Mouse (Mus musculus) liver, embryonic 15.5 days (tissue): ENCODE measurements around the gene Wdr4. TPM values are rescaled to one million over a fixed set of nuclear protein-coding genes. Genes with fewer than 3 reads are reported as not detected.
"Not testable (repeated sequence)": the region's sequence is repeated elsewhere in the genome, so short reads cannot be mapped to it uniquely, and the experiment has no call there.

Experiments
- ATAC-seq: fragments of 200-750 bp; cut with Nextera tagmentation; 2 replicates; pipeline ENCODE4 v1.8.0; 2017; ENCODE audit warnings: moderate number of reproducible peaks, mild to moderate bottlenecking, moderate library complexity; ENCODE audit not compliant: insufficient read depth
- H3K27ac ChIP-seq: fragments of 300-500 bp; sonication (generic); replicated peaks from 2 replicates; pipeline ENCODE4 v1.5.1; 2015; ENCODE audit warnings: mild to moderate bottlenecking, inconsistent platforms
- H3K27me3 ChIP-seq: fragments of 300-500 bp; sonication (generic); 2 replicates; pipeline ENCODE4 v1.6.1; 2015; ENCODE audit warnings: mild to moderate bottlenecking, inconsistent platforms
- H3K36me3 ChIP-seq: fragments of 300-500 bp; sonication (generic); replicated peaks from 2 replicates; pipeline ENCODE4 v1.6.1; 2015; ENCODE audit warnings: moderate library complexity, mild to moderate bottlenecking, inconsistent platforms
- H3K4me1 ChIP-seq: fragments of 300-500 bp; sonication (generic); replicated peaks from 2 replicates; pipeline ENCODE4 v1.6.1; 2015; ENCODE audit warnings: inconsistent platforms
- H3K4me2 ChIP-seq: fragments of 300-500 bp; sonication (generic); 2 replicates; pipeline ENCODE4 v1.6.1; 2015; ENCODE audit warnings: moderate library complexity, mild to moderate bottlenecking, inconsistent platforms
- H3K4me3 ChIP-seq: fragments of 300-500 bp; sonication (generic); replicated peaks from 2 replicates; pipeline ENCODE4 v1.5.1; 2015; ENCODE audit warnings: mild to moderate bottlenecking, inconsistent platforms
- H3K9ac ChIP-seq: fragments of 300-500 bp; sonication (generic); 2 replicates; pipeline ENCODE4 v1.6.1; 2015; ENCODE audit warnings: moderate library complexity, mild to moderate bottlenecking, inconsistent platforms
- H3K9me3 ChIP-seq: fragments of 300-500 bp; sonication (generic); replicated peaks from 2 replicates; pipeline ENCODE4 v1.6.1; 2016; ENCODE audit warnings: inconsistent platforms
- WGBS: fragments of 180-500 bp; shearing (Covaris S2); methylation state at CpG from one replicate; pipeline ENCODE4 v1.1.7; 2015; ENCODE audit warnings: mixed read lengths; ENCODE audit not compliant: insufficient replicate concordance; 5-methylcytosine and 5-hydroxymethylcytosine counted together
- polyA plus RNA-seq: library from polyadenylated mRNA; unstranded; fragments of >200 nt; fragmentation: Nextera tagmentation; extraction: Ambion mirVana; gene quantifications from 2 replicates; pipeline ENCODE4 v1.2.1, GENCODE M21; 2015

The Wdr4 gene
- polyA plus RNA-seq, 1 experiment from 2014 or later: 21.4 TPM

DNA sequence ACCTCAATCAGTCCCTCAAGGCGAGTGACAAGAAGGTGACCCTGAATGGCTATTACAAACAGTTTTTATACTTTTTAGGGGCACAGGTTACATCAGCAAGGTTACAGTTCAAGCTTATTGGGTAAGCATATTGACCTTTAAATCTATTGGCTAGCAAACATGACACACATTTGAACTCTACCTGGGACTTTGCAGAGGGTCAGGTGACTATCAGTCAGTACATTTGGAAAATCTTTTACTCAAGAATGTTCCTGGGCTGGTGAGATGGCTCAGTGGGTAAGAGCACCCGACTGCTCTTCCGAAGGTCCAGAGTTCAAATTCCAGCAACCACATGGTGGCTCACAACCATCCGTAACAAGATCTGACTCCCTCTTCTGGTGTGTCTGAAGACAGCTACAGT, 12.6 kb upstream of the Wdr4 start:
- peaks cover 44% of the 10 kb centered on the region for H3K36me3 ChIP-seq
- not testable (repeated sequence) for H3K27me3 ChIP-seq, H3K27ac ChIP-seq, H3K9ac ChIP-seq, H3K4me2 ChIP-seq, H3K4me1 ChIP-seq, H3K9me3 ChIP-seq, H3K4me3 ChIP-seq, ATAC-seq
- WGBS: 79% methylated on average over 4 of the region's 4 CpGs

DNA sequence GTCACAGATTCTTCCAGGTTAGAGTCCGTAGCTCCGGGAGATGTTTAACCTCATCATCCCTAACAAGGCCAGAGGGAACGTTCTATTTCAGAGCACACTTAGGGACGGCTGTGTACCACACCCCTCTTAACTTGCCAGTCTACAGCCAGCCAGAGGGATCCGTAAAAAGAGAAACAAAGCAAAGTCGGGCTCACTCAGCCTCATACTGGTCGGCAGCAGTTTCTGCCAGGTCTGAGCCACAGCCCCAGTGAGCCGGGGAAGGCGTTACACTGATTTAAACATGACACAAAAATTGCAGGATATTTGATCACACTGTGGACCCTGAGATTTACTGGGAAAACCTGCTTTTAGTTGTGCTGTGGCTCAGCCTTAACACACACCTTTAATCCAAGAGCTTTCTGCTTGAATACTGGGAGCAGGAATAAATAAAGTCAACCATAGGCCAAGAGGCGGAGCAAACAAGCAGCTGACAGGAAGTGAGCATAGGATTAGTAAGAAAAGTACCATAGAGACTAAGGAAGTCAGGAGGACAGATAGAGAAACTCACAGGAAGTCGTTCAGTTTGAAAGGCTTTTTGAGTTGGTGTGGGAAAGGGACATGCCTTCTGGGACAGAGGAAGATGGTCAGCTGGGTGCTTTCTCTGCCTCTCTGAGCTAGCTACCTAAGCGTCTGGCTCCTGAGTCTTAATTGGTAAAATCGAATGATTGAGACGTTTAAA, 11.8 kb upstream of the Wdr4 start:
- Histone ChIP-seq H3K4me3 (no peak overlapping the region), H3K4me1 (0 out of 2 replicates have a peak, but pooled peaks cover 7% of the 10 kb centered on the region), H3K27ac (no peak overlapping the region), H3K4me2 (no peak overlapping the region), H3K9me3 (no peaks in the 10 kb centered on the region), H3K36me3 (peaks cover 51% of the 10 kb centered on the region), H3K9ac (no peak overlapping the region), H3K27me3 (no peaks in the 10 kb centered on the region)
- no peak for ATAC-seq
- 74% methylated on average over 14 of the region's 14 CpGs for WGBS

DNA sequence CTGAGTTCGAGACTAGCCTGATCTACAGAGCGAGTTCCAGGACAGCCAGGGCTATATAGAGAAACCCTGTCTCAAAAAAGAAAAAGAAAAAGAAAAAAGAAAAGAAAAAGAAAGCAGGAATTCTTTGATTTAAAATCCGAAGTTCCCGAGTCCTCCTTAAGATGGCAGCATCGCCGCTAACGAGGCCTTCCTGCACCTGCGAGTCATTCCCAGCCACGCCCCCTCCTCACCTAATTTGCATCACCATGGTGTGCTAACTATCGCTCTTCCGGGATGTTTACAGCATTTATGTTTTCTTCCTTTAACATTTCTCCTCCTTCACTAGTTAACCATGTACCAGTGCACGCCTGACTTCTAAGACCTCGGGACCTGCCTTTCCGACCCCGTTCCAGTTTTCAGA, 9.5 kb upstream of the Wdr4 start:
- Histone ChIP-seq H3K4me1 (no peaks in the 10 kb centered on the region), H3K4me2 (no peak overlapping the region), H3K9me3 (no peaks in the 10 kb centered on the region), H3K9ac (no peak overlapping the region), H3K27ac (no peak overlapping the region), H3K36me3 (peaks cover 57% of the 10 kb centered on the region), H3K27me3 (no peaks in the 10 kb centered on the region), H3K4me3 (no peak overlapping the region)
- no peak for ATAC-seq
- WGBS: 56% methylated on average over 15 of the region's 15 CpGs

DNA sequence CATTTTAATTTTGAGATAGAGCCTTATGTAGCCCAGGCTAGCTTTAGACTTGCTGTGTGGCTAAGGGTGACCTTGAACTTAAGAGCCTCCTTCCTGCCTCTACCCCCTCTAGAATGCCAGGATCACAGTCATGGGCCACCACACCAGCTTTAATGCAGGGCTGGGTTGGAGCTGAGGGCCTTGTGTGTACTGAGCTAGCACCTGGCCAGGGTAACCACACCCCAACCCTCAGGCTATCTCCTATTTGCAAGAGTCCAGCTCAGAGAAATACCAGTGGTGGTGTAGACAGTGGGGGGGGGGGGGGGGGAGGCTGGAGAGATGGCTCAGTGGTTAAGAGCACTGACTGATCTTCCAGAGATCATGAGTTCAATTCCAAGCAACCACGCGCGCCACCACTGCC, 6.0 kb upstream of the Wdr4 start:
- Histone ChIP-seq H3K4me1 (peaks cover 9% of the 10 kb centered on the region), H3K36me3 (peaks cover 59% of the 10 kb centered on the region), H3K4me3 (no peak overlapping the region), H3K4me2 (no peak overlapping the region), H3K9ac (no peak overlapping the region), H3K27ac (no peak overlapping the region), H3K27me3 (no peaks in the 10 kb centered on the region), H3K9me3 (no peaks in the 10 kb centered on the region)
- WGBS: 94% methylated on average over 3 of the region's 3 CpGs
- no peak for ATAC-seq

DNA sequence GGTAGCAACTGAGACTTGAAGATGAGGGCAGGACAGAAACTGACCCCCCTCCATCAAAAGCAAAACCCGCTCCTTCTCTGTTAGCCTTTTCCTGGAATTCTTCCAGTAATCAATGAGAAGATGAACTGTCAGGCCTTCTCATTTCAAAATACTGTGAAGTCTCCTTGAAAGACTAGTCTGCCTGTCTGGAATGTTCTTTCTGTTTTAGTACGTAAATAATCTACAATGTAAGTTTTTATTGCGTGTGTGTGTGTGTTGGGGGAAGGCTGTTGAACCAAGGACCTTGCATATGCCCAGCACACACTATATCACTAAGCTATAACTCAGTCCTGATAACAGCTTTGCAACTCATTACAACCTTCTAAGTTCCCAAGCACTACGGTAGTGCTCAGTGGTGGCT, 5.3 kb upstream of the Wdr4 start:
- Histone ChIP-seq H3K36me3 (peaks cover 54% of the 10 kb centered on the region), H3K4me2 (no peak overlapping the region), H3K9ac (no peak overlapping the region), H3K27me3 (no peaks in the 10 kb centered on the region), H3K9me3 (no peaks in the 10 kb centered on the region), H3K4me1 (peaks cover 15% of the 10 kb centered on the region), H3K27ac (no peak overlapping the region), H3K4me3 (no peak overlapping the region)
- WGBS: 77% methylated on average over 4 of the region's 4 CpGs
- ATAC-seq: no peak

DNA sequence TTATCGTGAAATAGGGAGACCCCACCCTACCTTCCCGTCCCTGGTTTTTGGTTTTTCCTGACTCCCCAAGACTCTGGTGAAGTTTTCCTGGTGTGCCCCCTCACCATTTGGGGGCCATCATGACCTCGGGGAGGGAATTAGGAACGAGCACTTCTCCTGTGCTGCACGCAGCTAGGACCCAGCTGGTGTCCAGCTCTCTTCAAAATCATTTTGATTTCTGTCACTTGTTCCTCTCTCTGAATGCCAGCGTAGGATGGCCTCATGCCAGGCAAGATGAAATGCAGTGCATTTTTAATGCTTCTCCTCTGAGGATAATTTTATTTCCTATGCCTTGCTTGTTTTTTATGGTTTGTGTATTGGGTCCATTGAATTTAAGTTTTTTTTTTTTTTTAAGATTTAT, 2.2 kb upstream of the Wdr4 start:
- no peaks in the 10 kb centered on the region for H3K9me3 ChIP-seq
- WGBS: 82% methylated on average over 6 of the region's 6 CpGs
- no peak overlapping the region for H3K4me2 ChIP-seq
- peaks cover 3% of the 10 kb centered on the region; the same call in 1 of the 2 replicates for H3K27me3 ChIP-seq
- no peak overlapping the region for H3K4me3 ChIP-seq
- H3K36me3 ChIP-seq: peaks cover 26% of the 10 kb centered on the region
- peaks cover 25% of the 10 kb centered on the region for H3K4me1 ChIP-seq
- H3K9ac ChIP-seq: no peak overlapping the region
- no peak for ATAC-seq
- no peak overlapping the region for H3K27ac ChIP-seq

DNA sequence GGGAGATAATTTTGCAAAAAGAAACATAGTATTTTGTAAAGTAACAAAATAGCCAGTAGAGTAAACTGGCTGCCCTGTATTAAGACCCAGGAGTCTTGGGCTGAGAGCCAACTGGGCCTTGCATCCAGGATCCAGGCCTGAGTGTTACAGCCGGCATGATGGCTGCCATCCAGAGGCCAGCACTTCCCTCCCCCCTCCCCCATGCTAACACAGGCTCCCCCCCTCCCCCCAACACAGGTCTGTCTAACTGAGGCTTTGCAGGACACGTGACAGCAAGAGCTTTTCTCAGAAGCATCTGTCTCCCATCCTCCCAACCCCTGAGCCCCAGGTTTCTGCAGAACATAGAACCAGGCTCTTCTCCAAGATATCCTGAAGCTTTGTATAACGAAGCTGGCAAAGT, 1.1 kb upstream of the Wdr4 start:
- Histone ChIP-seq H3K4me3 (peak overlapping the region; percentile 85), H3K36me3 (peaks cover 22% of the 10 kb centered on the region), H3K4me1 (peaks cover 25% of the 10 kb centered on the region), H3K27ac (no peak overlapping the region), H3K9ac (peak overlapping the region; percentile 75; the same call in 1 of the 2 replicates), H3K4me2 (peak overlapping the region; percentile 92), H3K27me3 (peaks cover 11% of the 10 kb centered on the region; the same call in 1 of the 2 replicates), H3K9me3 (no peaks in the 10 kb centered on the region)
- WGBS: 22% methylated on average over 3 of the region's 3 CpGs
- no peak for ATAC-seq

DNA sequence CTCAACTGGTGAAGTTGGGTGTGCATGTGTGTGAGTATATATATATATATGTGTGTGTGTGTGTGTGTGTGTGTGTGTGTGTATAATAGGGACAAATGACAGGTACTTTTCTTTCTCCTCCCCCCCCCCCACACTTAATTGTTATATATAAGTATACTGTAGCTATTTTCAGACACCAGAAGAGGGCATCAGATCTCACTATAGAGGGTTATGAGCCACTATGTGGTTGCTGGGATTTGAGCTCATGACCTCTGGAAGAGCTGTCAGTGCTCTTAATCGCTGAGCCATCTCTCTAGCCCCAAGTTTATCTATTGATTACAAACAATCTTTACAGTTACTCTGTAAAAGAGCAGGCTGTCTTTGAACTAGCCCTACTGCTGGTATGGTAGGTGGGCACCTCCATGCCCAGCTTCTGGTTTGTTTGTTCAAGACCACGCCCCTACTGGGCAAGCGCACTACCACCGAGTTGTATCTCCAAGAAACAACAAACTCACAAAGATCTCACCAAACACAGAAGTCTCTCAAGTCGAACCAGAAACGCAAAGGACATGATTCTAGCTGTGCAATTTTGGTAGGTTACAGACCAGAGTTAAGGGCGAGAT, 335 bp downstream of the Wdr4 start:
- peak; percentile 33 for ATAC-seq
- Histone ChIP-seq H3K27me3 (peaks cover 11% of the 10 kb centered on the region; the same call in 1 of the 2 replicates), H3K36me3 (peaks cover 16% of the 10 kb centered on the region), H3K4me2 (peak overlapping the region; percentile 92), H3K27ac (peak overlapping the region; percentile 67), H3K4me3 (peak overlapping the region; percentile 85), H3K9me3 (no peaks in the 10 kb centered on the region), H3K4me1 (peaks cover 25% of the 10 kb centered on the region), H3K9ac (peak overlapping the region; percentile 25; the same call in 1 of the 2 replicates)
- WGBS: 2% methylated on average over 7 of the region's 7 CpGs

DNA sequence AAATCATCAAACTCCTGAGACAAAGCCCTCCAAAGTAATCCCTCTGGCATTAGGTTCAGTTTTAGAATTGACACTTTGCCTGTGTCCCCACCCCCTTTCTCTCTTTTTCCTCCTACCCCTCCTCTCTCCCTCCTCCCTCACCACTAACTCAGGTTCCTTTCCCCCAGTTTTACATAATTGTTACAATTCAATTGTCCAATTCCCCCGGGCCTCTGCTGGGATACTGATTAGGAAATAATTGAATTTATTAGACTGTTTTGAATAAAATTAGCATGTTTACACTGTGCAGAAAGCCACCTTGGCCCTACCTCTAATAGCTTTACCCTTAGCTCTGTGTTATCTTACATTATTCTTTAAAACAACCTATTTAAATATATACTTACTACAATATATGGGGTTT, 5.1 kb downstream of the Wdr4 start:
- Histone ChIP-seq H3K27me3 (peaks cover 11% of the 10 kb centered on the region; the same call in 1 of the 2 replicates), H3K27ac (no peak overlapping the region), H3K36me3 (peaks cover 9% of the 10 kb centered on the region), H3K4me3 (no peak overlapping the region), H3K4me2 (no peak overlapping the region), H3K4me1 (peaks cover 35% of the 10 kb centered on the region), H3K9ac (no peak overlapping the region), H3K9me3 (no peaks in the 10 kb centered on the region)
- 48% methylated on average over 1 of the region's 1 CpGs for WGBS
- no peak for ATAC-seq

DNA sequence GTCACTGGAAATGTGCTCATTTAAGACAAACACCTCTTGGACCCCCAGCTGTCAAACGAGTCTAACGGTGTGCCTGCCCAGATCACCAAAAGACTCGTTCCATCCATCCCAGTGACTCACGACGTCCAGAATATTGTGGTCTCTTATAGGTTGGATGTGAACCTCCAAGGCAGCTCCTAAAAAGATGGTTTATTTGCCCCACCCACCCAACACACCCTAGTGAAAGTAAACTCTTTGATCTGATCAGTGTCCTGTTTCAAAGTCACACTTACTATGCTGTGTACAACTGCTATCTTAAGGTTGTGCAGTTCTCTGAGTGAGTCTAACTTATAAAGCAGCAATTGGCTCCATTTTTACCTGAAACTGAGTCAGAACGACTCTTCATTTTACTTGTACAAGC, 7.2 kb downstream of the Wdr4 start:
- H3K4me1 ChIP-seq: peaks cover 27% of the 10 kb centered on the region
- H3K27me3 ChIP-seq: peaks cover 11% of the 10 kb centered on the region; the same call in 1 of the 2 replicates
- peaks cover 28% of the 10 kb centered on the region for H3K36me3 ChIP-seq
- peak overlapping the region; percentile 98 for H3K4me2 ChIP-seq
- H3K9me3 ChIP-seq: no peaks in the 10 kb centered on the region
- H3K4me3 ChIP-seq: peak overlapping the region; percentile 80
- peak overlapping the region; percentile 35; the same call in 1 of the 2 replicates for H3K9ac ChIP-seq
- peak overlapping the region; percentile 48; the same call in 1 of the 2 replicates for H3K27ac ChIP-seq
- 15% methylated on average over 6 of the region's 6 CpGs for WGBS
- peak; percentile 29 for ATAC-seq

DNA sequence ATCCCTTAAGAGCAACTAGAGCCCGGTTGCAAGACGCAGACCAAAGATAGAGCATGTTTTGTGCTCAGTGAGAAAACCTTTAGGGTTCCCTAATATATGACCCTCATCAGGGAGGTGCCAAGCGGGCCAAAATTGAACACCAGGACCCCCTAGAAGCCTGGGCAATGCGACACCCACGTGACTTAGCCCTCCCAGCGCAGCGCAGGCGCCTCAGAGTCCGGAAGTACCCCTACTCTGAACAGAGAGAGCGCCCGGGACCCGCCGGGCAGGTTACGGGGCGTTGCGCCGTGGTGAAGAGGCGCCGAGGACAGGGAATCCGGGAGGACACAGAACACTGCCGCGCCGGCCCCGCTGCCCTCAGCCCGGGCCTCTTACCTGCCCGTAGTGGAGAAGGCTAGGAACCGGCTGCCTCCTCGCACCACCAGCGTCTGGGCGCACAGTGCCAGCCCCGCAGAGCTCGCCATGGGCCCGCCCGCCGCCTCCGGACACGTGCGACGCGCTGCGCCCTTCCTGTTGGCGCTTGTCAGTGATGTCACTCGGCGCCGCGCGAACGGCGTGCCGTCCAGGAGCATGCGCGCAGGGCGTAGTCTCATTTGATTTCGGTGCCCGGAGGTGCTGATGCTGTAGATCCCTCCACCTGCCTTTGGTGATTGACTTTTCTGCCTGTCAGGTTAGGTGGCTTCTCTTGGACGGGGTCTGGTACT, 7.8 kb downstream of the Wdr4 start:
- peak; percentile 93 for ATAC-seq
- peak overlapping the region; percentile 80 for H3K4me3 ChIP-seq
- H3K9ac ChIP-seq: peak overlapping the region; percentile 72
- peak overlapping the region; percentile 78 for H3K27ac ChIP-seq
- no peaks in the 10 kb centered on the region for H3K9me3 ChIP-seq
- WGBS: under 1% methylated on average over 56 of the region's 56 CpGs
- H3K4me2 ChIP-seq: peak overlapping the region; percentile 98
- peaks cover 34% of the 10 kb centered on the region for H3K36me3 ChIP-seq
- H3K27me3 ChIP-seq: peaks cover 7% of the 10 kb centered on the region; the same call in 1 of the 2 replicates
- H3K4me1 ChIP-seq: peaks cover 27% of the 10 kb centered on the region
